Mouse (Mus musculus): ENCODE measurements around the gene Pkp2.
A peak's percentile ranks its signal among the peaks of the same experiment; 100 is the strongest.
"Not testable (repeated sequence)": the region's sequence is repeated elsewhere in the genome, so short reads cannot be mapped to it uniquely, and the experiment has no call there.

Gene Pkp2

GRCm38 (mm10) chr16:16213079-16213760 lies at the start of gene Pkp2:
Pkp2 (plus strand) TSS chr16:16213318.
- peak; percentile 10 for DNase-seq (ENCODE audit: low spot score)

- no peak for DNase-seq (ENCODE audit: low spot score)
Observed at GRCm38 (mm10) chr16:16197374-16197773, 15.7 kb upstream of the Pkp2 start.

GRCm38 (mm10) chr16:16201991-16202390 lies 11.1 kb upstream of the Pkp2 start:
- not testable (repeated sequence) for DNase-seq (ENCODE audit: low spot score)

GRCm38 (mm10) chr16:16204648-16205047 lies 8.5 kb upstream of the Pkp2 start:
- DNase-seq (ENCODE audit: low spot score): no peak

- no peak for DNase-seq (ENCODE audit: low spot score)
Observed at GRCm38 (mm10) chr16:16212723-16213078, 417 bp upstream of the Pkp2 start.

GRCm38 (mm10) chr16:16213761-16214305 lies 715 bp downstream of the Pkp2 start:
- DNase-seq (ENCODE audit: low spot score): no peak

- no peak for DNase-seq (ENCODE audit: low spot score)
Observed at GRCm38 (mm10) chr16:16215645-16216387, 2.7 kb downstream of the Pkp2 start.

GRCm38 (mm10) chr16:16216934-16217333 lies 3.8 kb downstream of the Pkp2 start:
- DNase-seq (ENCODE audit: low spot score): no peak

GRCm38 (mm10) chr16:16219835-16220234 lies 6.7 kb downstream of the Pkp2 start:
- no peak for DNase-seq (ENCODE audit: low spot score)

GRCm38 (mm10) chr16:16222651-16223050 lies 9.5 kb downstream of the Pkp2 start:
- no peak for DNase-seq (ENCODE audit: low spot score)

GRCm38 (mm10) chr16:16224506-16224924 lies 11.4 kb downstream of the Pkp2 start:
- no peak for DNase-seq (ENCODE audit: low spot score)

- DNase-seq (ENCODE audit: low spot score): no peak
Observed at GRCm38 (mm10) chr16:16225828-16226227, 12.7 kb downstream of the Pkp2 start.

- no peak for DNase-seq (ENCODE audit: low spot score)
Observed at GRCm38 (mm10) chr16:16230439-16230838, 17.3 kb downstream of the Pkp2 start.

GRCm38 (mm10) chr16:16233919-16234318 lies 20.8 kb downstream of the Pkp2 start:
- no peak for DNase-seq (ENCODE audit: low spot score)

GRCm38 (mm10) chr16:16236681-16237080 lies 23.6 kb downstream of the Pkp2 start:
- not testable (repeated sequence) for DNase-seq (ENCODE audit: low spot score)

GRCm38 (mm10) chr16:16238356-16238755 lies 25.2 kb downstream of the Pkp2 start:
- DNase-seq (ENCODE audit: low spot score): no peak

- no peak for DNase-seq (ENCODE audit: low spot score)
Observed at GRCm38 (mm10) chr16:16244711-16245110, 31.6 kb downstream of the Pkp2 start.

GRCm38 (mm10) chr16:16250470-16250869 lies 37.4 kb downstream of the Pkp2 start:
- no peak for DNase-seq (ENCODE audit: low spot score)

GRCm38 (mm10) chr16:16253326-16254074 lies 40.4 kb downstream of the Pkp2 start:
- no peak for DNase-seq (ENCODE audit: low spot score)

- no peak for DNase-seq (ENCODE audit: low spot score)
Observed at GRCm38 (mm10) chr16:16255217-16255616, 42.1 kb downstream of the Pkp2 start.

- no peak for DNase-seq (ENCODE audit: low spot score)
Observed at GRCm38 (mm10) chr16:16255874-16256273, 42.8 kb downstream of the Pkp2 start.

GRCm38 (mm10) chr16:16256672-16257071 lies 43.6 kb downstream of the Pkp2 start:
- DNase-seq (ENCODE audit: low spot score): no peak

- no peak for DNase-seq (ENCODE audit: low spot score)
Observed at GRCm38 (mm10) chr16:16260882-16261281, 47.8 kb downstream of the Pkp2 start.

Data from T-cell, adult 2 months (primary cell).